ENCODE assay signal across 8 mouse cellular contexts in genomic region chr4:32799966-32800576, GRCm38 (mm10). TPM values are rescaled to one million over a fixed set of nuclear protein-coding genes. Genes with fewer than 3 reads are reported as not detected.
DNase-seq lines count a peak whose midpoint lies in the region; ATAC-seq and TF ChIP-seq lines count a peak whose summit lies in the region.

TSS of gene Lyrm2 (plus strand) at chr4:32800253.

- peak within 1 kb of the TSS; percentile 99 for H3K27ac ChIP-seq in forebrain, embryonic 14.5 days (ENCODE audit: low read depth, low read length)

- WGBS in forebrain, embryonic 14.5 days: under 1% methylated on average over 53 of the region's 53 CpGs
- WGBS in lung, adult 2 months: under 1% methylated on average over 53 of the region's 53 CpGs

- peak within 1 kb of the TSS; percentile 83 for H3K4me3 ChIP-seq in forebrain, embryonic 14.5 days (ENCODE audit: low read depth, low read length)
- peak within 1 kb of the TSS; percentile 94 for H3K4me3 ChIP-seq in lung, adult 2 months (replicated peaks; ENCODE audit: extremely low read depth, low read depth, low read length)

- intact Hi-C loops in heart, postnatal 14 days (cut with DNase I): loop anchor here (10.0 kb wide), 1 partner anchor 155 kb away; the partner anchor contains the start of gene Ankrd6

- peak; percentile 89; the same call in 1 of the 2 replicates for TF ChIP-seq POLR2A in lung, adult 2 months (IDR thresholded peaks at IDR 0.05; ENCODE audit: borderline replicate concordance, extremely low read depth, low read depth, low read length)

- peak; percentile 97 for ATAC-seq in cerebellum, adult (ENCODE audit: insufficient number of reproducible peaks, low FRiP score, low TSS enrichment)
- ATAC-seq in forebrain, embryonic 14.5 days: peak; percentile 94
- ATAC-seq in neutrophil, adult 5-6 weeks (ENCODE audit: extremely low read depth, insufficient number of reproducible peaks, low FRiP score, poor library complexity, severe bottlenecking): peak; percentile 97

- H3K9ac ChIP-seq in forebrain, embryonic 14.5 days (ENCODE audit: low read length): peak within 1 kb of the TSS; percentile 93

- peak within 1 kb of the TSS; percentile 73 for H3K4me2 ChIP-seq in forebrain, embryonic 14.5 days (ENCODE audit: low read length)

- no peaks in the 10 kb centered on the region for H3K9me3 ChIP-seq in forebrain, embryonic 14.5 days (replicated peaks; ENCODE audit: control insufficient read depth, low read length)

- no peak for TF ChIP-seq CTCF in lung, adult 2 months (IDR thresholded peaks at IDR 0.05; ENCODE audit: insufficient read depth, low read length)

- no peaks in the 10 kb centered on the region for H3K27me3 ChIP-seq in forebrain, embryonic 14.5 days (replicated peaks; ENCODE audit: control insufficient read depth, insufficient read depth, low read length)

- H3K4me1 ChIP-seq in forebrain, embryonic 14.5 days (ENCODE audit: control insufficient read depth, insufficient read depth, low read length): peaks cover 9% of the 10 kb centered on the region
- H3K4me1 ChIP-seq in lung, adult 2 months (ENCODE audit: control insufficient read depth, insufficient read depth, low read length): peaks cover 4% of the 10 kb centered on the region

- peaks cover 18% of the 10 kb centered on the region for H3K36me3 ChIP-seq in forebrain, embryonic 14.5 days (ENCODE audit: control insufficient read depth, insufficient read depth, low read length)

- DNase-seq in ES-CJ7 (ENCODE audit: low read depth, low spot score): peak; percentile 77
- DNase-seq in forebrain, embryonic 14.5 days (ENCODE audit: low spot score): peak; percentile 90
- DNase-seq in heart, postnatal 14 days: peak; percentile 76 to 79
- peak; percentile 76 to 87 for DNase-seq in layer of hippocampus, adult 18-20 months (ENCODE audit: low spot score in 2 of 2)
- peak; percentile 83 for DNase-seq in lung, adult 2 months
- peak; percentile 72 to 76 for DNase-seq in thymus, adult 18-20 months

RNA-seq across cellular contexts. Expression of gene Lyrm2, which starts in this region (rescaled TPM):
- 110 and 138 TPM in 2 replicates for polyA plus RNA-seq in forebrain, embryonic 14.5 days (2014; fragmentation: Nextera tagmentation; extraction: Ambion mirVana)
- total RNA-seq in heart, postnatal 14 days (2021): 10 to 100 TPM; 32.6 to 37.6 TPM
- 10 to 100 TPM; 34.9 to 35.4 TPM for total RNA-seq in layer of hippocampus, adult 18-20 months (2021)
- polyA plus RNA-seq in lung, adult 2 months (2012; rRNA removed): 8.3 and 10.3 TPM in 2 replicates
- total RNA-seq in neutrophil, adult 5-6 weeks (2017): 87.1 and 88.3 TPM in 2 replicates

Comparison
In these comparisons a context has a peak if more than half of its experiments do, and no peak if none do; other contexts are left out.
1. Peak in every context shown above with its lines: DNase-seq, ATAC-seq, H3K4me3 ChIP-seq and H3K27ac ChIP-seq.